Mouse (Mus musculus): Measurements from ENCODE around the gene Clcn3.

The Clcn3 gene

DNA sequence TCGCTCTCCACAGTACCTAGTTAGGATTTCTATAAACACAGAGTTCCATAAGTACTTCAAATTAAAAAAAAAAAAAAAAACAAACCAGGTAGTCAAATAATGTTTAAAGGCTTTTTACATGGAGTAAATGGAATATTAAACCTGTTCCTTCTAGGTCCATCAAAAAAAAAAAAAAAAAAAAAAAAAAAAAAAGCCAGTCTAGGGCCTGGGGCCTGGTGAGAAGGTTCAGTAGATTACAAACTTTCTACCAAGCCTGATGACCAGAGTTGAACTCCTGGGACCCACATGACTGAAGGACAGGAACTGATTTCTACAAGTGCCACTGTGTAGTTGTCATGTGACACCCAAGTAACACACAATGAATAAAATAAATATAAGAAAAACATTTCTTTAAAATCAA is 31.3 kb downstream of the Clcn3 start:
- DNase-seq, result no peak

DNA sequence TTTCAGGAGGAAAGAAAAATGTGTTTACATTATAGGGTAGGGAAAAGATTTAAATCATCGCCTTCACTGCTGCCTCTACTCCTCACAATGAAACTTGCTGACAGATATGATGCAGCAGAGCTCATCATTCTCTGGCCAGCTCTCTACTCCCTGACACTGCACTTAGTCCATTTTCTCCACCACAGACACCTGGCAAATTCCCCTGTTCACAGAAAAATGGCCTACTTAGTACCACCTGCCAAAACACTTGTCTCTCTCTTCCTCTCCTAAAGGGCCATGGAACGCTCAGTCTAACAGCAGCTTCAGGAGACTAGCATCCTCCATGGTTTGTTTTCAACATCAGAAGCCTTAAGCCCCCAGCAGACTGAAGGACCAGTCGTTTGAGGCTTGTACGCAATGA is 31.8 kb downstream of the Clcn3 start:
- peak; percentile 30 to 47 for DNase-seq

GRCm38 (mm10) chr8:60949859-60950258 is 33.2 kb downstream of the Clcn3 start:
- DNase-seq, result no peak

DNA sequence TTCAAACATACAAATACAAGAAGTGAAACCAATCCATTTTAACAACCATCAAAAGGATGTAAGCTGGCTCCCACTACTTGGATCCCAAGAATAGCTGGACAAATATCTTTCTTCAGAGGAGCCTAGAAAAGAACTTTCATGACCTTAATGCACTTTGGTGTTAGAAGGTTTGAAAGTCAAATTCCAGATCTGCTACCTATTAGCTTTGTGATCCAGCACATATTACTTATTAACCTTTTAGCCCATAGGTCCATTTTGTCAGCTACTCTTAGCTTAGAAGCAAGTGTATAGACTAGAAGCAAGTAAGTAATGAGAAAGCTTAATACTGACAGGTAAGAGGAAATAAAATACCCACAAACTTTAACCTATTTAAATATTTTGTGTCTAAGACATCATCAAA is 35.6 kb downstream of the Clcn3 start:
- no peak for DNase-seq

- DNase-seq, result peak in 1 of 2 experiments; percentile 13
Observed at GRCm38 (mm10) chr8:60942867-60943266, 40.2 kb downstream of the Clcn3 start.

GRCm38 (mm10) chr8:60938717-60939424 is 44.2 kb downstream of the Clcn3 start:
- no peak for DNase-seq

DNA sequence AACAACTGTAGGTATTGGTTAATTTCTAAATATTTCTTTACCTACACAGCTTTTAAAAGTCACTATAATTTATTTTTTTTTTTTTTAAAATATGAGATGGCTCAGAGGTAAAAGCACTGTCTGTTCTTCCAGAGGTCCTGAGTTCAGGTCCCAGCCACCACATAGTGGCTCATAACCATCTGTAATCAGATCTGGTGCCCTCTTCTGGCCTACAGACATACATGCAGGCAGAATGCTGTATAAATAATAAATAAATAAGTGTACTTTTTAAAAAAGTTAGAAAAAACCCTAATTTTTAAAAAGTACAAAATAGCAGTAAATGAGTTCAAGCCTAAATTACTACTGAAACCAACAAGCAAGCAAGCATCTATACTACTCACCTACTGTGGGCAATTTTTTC is 49.5 kb downstream of the Clcn3 start:
- DNase-seq, result no peak

DNA sequence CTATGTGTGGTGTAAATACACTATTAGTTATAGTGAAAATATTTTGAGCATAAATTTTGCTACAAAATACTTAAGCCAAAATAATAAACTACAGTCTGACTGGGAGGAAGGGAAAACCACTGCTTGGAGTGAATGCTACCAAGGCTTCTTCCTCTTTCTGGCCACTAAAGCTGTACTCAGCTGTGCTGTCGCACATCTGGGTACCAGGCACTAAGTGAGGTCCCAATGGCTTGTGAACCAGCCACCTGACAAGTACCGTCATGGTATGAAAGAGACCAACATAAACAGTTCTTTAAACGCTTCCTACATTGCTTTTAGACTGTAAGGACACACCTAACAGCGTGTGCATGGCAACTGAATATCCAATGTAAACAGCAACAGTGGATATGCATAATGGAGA is 62.9 kb downstream of the Clcn3 start:
- no peak for DNase-seq

DNA sequence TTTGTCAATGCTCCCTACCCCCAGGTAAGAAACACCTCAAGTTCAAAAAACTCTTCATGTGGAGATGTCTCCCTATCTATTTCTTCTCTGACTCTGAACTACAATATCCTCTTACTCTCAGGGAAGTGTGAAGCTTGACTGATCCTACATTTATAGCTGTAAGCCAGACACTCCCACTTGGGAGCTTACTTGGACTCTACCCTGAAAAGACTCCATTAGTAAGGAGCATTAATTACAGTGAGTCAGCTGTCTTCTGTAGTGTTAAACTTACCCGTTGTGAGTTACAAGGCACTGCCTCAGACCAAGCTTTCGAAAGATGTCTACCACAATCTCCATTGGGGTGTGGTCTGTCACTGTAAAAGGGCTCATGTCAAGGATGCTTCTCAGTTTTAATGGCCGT is 64.0 kb downstream of the Clcn3 start:
- no peak for DNase-seq

DNA sequence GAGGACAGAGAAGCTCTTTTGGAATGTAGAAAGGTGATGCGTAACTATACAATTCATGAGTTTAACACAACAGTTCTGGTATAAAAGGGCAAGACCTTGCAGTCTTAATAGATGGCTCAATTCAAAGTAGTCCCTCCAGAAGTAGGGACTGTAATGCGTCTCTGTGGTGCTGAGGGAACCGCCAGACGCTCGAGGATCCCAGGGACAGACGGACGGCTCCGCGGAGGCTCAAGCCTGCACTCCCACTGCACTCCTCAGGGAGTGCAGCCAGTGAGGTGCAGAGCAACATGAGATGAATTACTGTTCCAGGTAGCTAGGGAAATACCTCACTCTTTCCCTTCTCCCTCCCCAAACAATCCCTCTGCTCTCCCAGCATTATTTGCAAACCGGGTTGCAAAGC is 70.5 kb downstream of the Clcn3 start:
- DNase-seq, result no peak

DNA sequence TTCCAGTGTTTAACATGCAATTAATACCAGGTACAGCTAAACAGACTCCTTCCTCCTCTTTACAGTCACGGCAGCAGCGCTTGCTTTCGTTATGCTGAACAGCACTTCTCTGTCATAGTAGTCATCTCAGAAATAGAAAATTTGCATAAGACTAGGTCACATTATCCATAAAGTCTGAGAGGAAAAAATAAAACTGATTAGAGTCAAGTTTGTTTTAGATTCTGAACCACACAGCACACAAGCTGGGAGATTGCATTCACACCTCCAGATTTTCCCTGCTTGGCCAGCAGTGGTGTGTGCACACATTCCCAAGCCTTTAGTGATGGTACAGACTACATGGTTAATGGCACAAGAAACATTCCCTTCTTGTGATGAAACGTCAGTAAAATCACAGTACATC is 71.0 kb downstream of the Clcn3 start:
- no peak for DNase-seq

- DNase-seq, result no peak
Observed at GRCm38 (mm10) chr8:60900147-60900546, 83.0 kb downstream of the Clcn3 start.

GRCm38 (mm10) chr8:60895878-60896277 is 87.2 kb downstream of the Clcn3 start:
- no peak for DNase-seq

DNA sequence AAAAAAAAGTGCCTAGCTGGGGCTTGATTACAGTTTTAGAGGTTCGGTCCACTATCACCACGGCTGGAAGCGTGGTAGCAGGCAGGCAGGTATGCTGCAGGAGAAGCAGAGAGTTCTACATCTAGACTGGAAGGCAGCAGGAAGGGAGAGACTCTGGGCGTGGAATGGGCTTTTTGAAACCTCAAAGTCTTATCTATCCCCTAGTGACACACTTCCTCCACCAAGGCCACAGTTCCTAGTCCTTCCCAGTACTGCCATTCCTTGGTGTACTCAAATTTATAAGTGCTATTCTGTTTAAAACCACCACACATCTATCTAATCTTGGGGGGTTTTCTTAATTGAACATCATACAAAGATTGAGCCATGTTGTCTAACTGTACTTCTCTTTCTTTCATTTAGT is 91.3 kb downstream of the Clcn3 start:
- DNase-seq, result no peak

DNA sequence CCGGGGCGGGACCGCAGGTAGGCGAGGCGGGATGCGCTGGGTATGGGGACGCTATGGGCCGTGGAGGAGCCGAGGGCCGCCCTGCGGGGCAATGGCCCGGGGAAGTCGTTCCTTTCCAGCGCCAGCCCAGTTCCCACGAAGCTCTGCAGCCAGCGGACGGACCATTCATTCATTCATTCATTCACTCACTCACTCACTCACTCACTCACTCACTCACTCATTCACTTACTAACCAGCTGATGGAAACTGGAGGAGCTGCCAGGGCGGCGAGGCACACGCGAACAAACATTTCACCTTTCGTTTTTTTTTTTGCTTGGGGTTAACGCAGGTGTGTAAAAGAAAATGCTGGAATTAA is 92.6 kb downstream of the Clcn3 start:
- no peak for DNase-seq

DNA sequence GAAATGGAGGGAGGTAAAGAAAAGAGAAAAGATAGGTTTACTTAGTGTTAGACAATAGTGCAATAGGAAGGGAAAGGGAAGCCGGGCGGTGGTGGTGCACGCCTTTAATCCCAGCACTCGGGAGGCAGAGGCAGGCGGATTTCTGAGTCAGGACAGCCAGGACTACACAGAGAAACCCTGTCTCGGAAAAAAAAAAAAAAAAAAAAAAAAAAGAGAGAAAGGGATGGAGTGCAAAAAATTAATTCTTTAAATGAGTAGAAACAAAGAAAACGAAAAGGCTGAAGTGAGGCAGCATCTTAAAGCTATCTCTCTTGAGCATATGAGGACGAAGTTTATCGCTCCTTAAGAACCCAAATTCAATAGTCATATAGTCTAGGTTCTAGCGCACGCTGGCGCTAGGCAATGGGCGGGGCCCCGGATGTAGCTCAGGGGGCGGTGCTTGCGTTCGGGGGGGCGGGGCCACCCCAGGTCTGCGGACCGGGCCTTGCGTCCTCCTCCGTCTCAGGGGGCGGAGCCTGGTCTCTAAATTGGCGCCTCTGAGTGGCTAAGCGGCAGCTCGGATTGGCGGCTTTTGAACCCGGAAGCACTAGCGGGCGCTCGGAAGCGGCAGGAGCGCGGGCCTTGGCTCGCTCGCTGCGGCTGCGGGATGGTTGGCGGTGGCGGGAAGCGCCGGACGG is 93.1 kb downstream of the Clcn3 start, which contains the start of gene Hpf1:
Hpf1 (plus strand) TSS at position 576 of the 677 bp plus-strand sequence.
- peak; percentile 98 for DNase-seq

DNA sequence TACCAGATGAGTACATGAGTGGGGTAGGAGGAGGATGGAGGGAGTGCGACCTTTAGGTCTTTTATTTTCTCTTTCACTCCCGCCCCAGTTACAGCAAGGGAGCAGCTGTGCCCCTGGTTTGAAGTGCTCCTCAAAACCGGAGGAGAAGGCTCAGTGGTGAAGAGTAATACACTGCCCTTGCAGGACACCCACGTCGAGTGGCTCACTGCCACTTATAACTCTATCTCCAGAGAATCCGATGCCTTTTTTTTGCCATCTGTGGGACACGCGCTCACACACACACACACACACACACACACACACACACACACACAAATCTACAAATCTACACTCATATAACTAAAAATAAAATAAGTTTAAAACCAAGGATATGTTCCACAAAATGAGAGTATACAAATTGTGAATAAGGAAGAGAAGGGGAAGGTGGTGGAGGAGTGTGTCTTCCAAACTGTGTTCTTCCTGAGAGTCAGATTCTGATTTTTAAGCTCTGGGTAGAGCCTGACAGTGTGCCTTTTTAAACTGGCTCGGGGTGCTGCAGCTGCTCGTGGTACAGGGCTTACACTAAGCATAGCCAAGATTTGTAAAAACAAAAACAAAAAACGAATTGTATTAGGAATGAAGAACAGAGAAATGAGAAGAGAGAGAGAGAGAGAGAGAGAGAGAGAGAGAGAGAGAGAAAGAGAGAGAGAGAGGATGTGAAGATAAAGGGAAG is 93.8 kb downstream of the Clcn3 start:
- DNase-seq, result peak in 1 of 2 experiments; percentile 10

DNA sequence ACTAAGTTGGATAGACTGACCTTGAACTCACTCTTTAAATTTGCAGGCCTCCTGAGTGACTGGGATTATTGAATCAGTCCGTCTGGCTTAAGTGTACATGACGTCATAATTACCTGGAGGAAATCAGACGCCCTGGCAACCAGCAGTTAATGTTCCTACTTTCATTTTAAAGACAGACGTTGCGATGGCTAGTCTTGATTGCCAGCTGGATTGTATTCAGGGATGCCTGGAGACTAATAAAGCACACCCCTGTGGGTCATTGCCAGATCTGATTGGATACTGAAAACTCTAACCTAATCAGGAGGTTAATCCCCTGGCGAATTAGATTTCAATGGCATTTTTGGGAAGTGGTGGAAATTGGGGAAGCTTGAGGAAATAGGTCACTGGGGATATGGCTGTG is 96.4 kb downstream of the Clcn3 start:
- DNase-seq, result no peak

DNA sequence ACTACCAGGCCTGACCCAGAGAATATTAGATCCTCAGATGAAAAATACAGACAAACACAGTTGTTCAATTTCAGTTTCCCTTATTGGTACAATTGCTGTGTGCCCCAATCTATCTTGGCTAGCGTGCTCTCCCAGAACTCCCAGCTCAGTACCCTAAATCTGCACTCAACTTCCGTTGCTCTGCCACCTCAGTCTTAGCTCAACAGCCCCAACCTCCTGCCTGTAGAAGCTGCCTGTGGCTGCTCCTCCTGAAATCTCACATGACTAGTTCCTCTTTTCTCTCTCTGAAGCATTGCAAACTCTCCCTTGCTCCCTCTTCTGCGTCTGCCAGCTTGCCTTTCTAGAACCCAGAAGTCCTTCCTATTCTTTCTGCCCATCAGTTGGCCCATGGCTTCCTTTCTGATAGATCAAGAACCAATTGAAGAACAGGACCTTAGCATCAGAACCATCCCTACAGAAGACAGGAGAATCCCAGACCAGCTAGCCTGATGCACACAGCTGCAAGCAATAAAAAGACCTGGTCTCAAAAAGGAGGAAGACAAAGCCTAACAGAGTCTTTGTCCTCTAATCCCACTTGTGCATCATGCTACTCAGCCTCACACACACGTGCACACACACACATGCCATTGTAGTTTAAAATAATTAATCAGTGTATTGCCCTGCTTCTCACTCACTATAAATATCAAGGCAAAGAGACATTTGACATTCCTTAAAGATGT is 99.5 kb downstream of the Clcn3 start:
- no peak for DNase-seq

GRCm38 (mm10) chr8:60878617-60879016 is 104.5 kb downstream of the Clcn3 start:
- DNase-seq, result no peak

DNA sequence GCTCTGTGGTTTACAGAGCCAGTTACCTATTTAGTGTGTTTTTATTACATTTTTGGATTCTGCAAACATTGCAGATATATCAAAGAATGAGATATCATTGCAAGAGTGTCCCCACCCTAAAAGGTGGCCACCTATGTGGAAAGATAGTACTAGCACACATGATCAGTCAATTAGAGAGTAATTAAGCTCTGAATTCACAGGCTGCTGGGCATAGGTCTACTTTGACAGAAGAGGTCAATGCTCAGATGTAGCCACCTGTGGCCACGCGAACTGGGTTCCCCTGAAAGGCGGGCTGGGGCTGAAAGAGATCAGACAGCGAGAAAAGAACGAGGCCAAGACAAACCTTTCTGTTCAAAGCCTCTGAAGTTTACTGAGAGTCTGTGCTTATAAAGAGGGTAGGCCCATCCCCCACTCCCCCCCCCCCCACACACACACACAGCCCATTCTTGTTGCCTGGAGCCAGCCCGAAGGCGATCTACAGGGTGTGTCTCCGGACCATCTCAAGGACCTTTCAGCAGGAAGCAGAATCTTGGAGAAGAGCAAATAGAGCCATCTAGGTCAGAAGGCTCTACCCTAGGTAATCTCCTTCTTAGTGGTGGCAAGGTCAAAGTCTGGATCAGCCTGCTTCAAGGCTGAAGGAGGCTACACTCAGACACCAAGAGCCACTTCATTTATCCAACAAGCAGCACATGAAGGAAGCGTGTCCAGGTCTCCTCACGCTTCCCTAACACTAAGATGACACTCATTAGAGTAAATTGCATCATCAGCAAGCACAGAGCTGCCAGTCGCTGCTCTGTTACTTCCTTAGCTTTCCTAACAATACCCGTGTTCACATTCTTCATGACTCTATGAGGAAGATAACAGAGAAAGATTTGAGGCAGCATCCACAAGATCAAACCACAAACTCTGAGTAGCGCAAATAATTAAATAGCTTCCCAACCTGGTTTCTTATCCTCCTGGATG is 112.6 kb downstream of the Clcn3 start:
- DNase-seq, result no peak

DNA sequence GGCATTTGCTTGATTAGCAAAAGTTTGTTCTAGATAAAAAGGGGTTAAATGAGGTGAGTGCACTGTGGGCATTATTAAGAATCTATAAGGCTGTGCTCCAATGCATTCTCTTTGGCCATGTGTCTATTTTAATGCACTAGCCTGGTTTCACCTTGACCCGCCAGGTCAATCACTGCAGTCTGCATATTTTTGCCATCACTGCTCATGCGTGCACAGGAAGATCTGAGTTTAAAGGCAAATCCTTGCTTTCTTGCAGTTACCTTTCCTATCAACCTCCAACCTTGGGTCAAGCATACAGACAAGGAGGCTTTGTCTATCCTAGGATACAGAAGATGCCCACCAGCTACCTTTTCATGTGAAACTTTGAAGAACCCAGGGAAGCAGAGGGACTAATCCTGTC is 113.3 kb downstream of the Clcn3 start:
- DNase-seq, result no peak

Measured in cerebellum, postnatal 10 days (tissue).